Mouse (Mus musculus) intestine, embryonic 15.5 days (tissue): ENCODE results near the gene Nkain2. TPM values are rescaled to one million over a fixed set of nuclear protein-coding genes. Genes with fewer than 3 reads are reported as not detected.

Experiments used
- ATAC-seq: fragments of 200-750 bp; cut with Nextera tagmentation; 2 replicates; pipeline ENCODE4 v1.8.0; 2017; ENCODE audit warnings: moderate TSS enrichment, moderate library complexity
- H3K27ac ChIP-seq: fragments of 300-500 bp; sonication (generic); 2 replicates; pipeline ENCODE4 v1.5.1; 2015; ENCODE audit warnings: mild to moderate bottlenecking, inconsistent platforms
- H3K27me3 ChIP-seq: fragments of 300-500 bp; sonication (generic); replicated peaks from 2 replicates; pipeline ENCODE4 v1.6.1; 2015; ENCODE audit warnings: inconsistent platforms
- H3K36me3 ChIP-seq: fragments of 300-500 bp; sonication (generic); 2 replicates; pipeline ENCODE4 v1.6.1; 2015; ENCODE audit warnings: inconsistent platforms
- H3K4me1 ChIP-seq: fragments of 300-500 bp; sonication (generic); replicated peaks from 2 replicates; pipeline ENCODE4 v1.6.1; 2015; ENCODE audit warnings: inconsistent platforms
- H3K4me2 ChIP-seq: fragments of 300-500 bp; sonication (generic); replicated peaks from 2 replicates; pipeline ENCODE4 v1.6.1; 2015; ENCODE audit warnings: mild to moderate bottlenecking, inconsistent platforms
- H3K4me3 ChIP-seq: fragments of 300-500 bp; sonication (generic); replicated peaks from 2 replicates; pipeline ENCODE4 v1.5.1; 2015; ENCODE audit warnings: inconsistent platforms
- H3K9ac ChIP-seq: fragments of 300-500 bp; sonication (generic); 2 replicates; pipeline ENCODE4 v1.6.1; 2015; ENCODE audit warnings: inconsistent platforms
- H3K9me3 ChIP-seq: fragments of 300-500 bp; sonication (generic); 2 replicates; pipeline ENCODE4 v1.6.1; 2016; ENCODE audit warnings: inconsistent platforms
- WGBS: fragments of 180-500 bp; shearing (Covaris S2); methylation state at CpG from one replicate; pipeline ENCODE4 v1.1.7; 2015; 5-methylcytosine and 5-hydroxymethylcytosine counted together
- polyA plus RNA-seq: library from polyadenylated mRNA; unstranded; fragments of >200 nt; fragmentation: Nextera tagmentation; extraction: Ambion mirVana; gene quantifications from 2 replicates; pipeline ENCODE4 v1.2.1, GENCODE M21; 2015

Gene Nkain2
- 0.64 and 1.1 TPM in 2 replicates for polyA plus RNA-seq

GRCm38 (mm10) chr10:32889652-32890506 lies at the start of gene Nkain2:
Gene Nkain2, minus strand, starts transcription at chr10:32890462.
- H3K27ac ChIP-seq = no peak within 1 kb of the TSS
- no peaks in the 10 kb centered on the region for H3K9me3 ChIP-seq
- no peaks in the 10 kb centered on the region for H3K4me1 ChIP-seq
- H3K36me3 ChIP-seq = no peaks in the 10 kb centered on the region
- ATAC-seq = peak; percentile 84
- H3K4me3 ChIP-seq = peak within 1 kb of the TSS; percentile 70
- H3K9ac ChIP-seq = peak within 1 kb of the TSS; percentile 56
- H3K27me3 ChIP-seq = no peaks in the 10 kb centered on the region
- peak within 1 kb of the TSS; percentile 98 for H3K4me2 ChIP-seq
- whole genome bisulfite sequencing = under 1% methylated on average over 81 of the region's 81 CpGs

- no peak overlapping the region for H3K4me2 ChIP-seq
- no peak overlapping the region for H3K9ac ChIP-seq
- no peaks in the 10 kb centered on the region for H3K36me3 ChIP-seq
- 83% methylated on average over 3 of the region's 3 CpGs for WGBS
- H3K27ac ChIP-seq = no peak overlapping the region
- ATAC-seq = no peak
- H3K4me1 ChIP-seq = no peaks in the 10 kb centered on the region
- H3K27me3 ChIP-seq = no peaks in the 10 kb centered on the region
- no peak overlapping the region for H3K4me3 ChIP-seq
- no peaks in the 10 kb centered on the region for H3K9me3 ChIP-seq
Observed at GRCm38 (mm10) chr10:32939853-32940252, 49.6 kb upstream of the Nkain2 start.

GRCm38 (mm10) chr10:32895093-32895492 lies 4.8 kb upstream of the Nkain2 start:
- no peak for ATAC-seq
- H3K4me2 ChIP-seq = no peak overlapping the region

GRCm38 (mm10) chr10:32890507-32891131 lies 357 bp upstream of the Nkain2 start:
- no peaks in the 10 kb centered on the region for H3K4me1 ChIP-seq
- H3K9me3 ChIP-seq = no peaks in the 10 kb centered on the region
- no peaks in the 10 kb centered on the region for H3K36me3 ChIP-seq
- no peak overlapping the region for H3K9ac ChIP-seq
- no peaks in the 10 kb centered on the region for H3K27me3 ChIP-seq
- peak overlapping the region; percentile 70 for H3K4me3 ChIP-seq
- H3K4me2 ChIP-seq = peak overlapping the region; percentile 98
- H3K27ac ChIP-seq = no peak overlapping the region
- WGBS = 3% methylated on average over 13 of the region's 13 CpGs
- ATAC-seq = peak; percentile 86

More at GRCm38 (mm10) chr10:32895093-32895492, 4.8 kb upstream of the Nkain2 start:
- Histone ChIP-seq H3K9ac (no peak overlapping the region), H3K4me3 (no peak overlapping the region), H3K9me3 (no peaks in the 10 kb centered on the region), H3K4me1 (no peaks in the 10 kb centered on the region), H3K36me3 (no peaks in the 10 kb centered on the region), H3K27me3 (no peaks in the 10 kb centered on the region), H3K27ac (no peak overlapping the region)

DNA sequence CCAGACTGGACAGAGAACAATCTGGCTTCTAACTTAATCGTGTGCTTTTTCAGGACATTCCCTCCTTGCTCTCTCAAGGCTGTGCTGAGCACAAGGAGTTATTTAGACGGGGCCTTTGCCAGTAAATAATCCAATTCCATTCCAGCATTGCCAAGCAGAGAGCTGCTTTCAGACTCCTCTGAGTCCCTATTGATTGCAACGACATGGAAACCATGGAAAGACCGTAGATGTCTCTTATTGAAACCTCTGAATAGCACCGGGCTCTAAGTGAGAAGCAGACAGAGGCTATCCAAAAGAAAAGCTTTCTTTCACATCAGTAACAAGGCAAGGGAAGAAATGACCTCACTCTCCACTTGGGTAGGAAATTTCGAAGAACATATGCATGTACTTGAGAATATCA lies 8.3 kb downstream of the Nkain2 start:
- H3K9me3 ChIP-seq = no peaks in the 10 kb centered on the region
- no peak overlapping the region for H3K4me3 ChIP-seq
- no peaks in the 10 kb centered on the region for H3K27me3 ChIP-seq
- H3K36me3 ChIP-seq = no peaks in the 10 kb centered on the region
- WGBS = 67% methylated on average over 6 of the region's 6 CpGs
- H3K27ac ChIP-seq = no peak overlapping the region
- ATAC-seq = no peak
- H3K4me1 ChIP-seq = no peaks in the 10 kb centered on the region
- H3K9ac ChIP-seq = no peak overlapping the region
- no peak overlapping the region for H3K4me2 ChIP-seq

DNA sequence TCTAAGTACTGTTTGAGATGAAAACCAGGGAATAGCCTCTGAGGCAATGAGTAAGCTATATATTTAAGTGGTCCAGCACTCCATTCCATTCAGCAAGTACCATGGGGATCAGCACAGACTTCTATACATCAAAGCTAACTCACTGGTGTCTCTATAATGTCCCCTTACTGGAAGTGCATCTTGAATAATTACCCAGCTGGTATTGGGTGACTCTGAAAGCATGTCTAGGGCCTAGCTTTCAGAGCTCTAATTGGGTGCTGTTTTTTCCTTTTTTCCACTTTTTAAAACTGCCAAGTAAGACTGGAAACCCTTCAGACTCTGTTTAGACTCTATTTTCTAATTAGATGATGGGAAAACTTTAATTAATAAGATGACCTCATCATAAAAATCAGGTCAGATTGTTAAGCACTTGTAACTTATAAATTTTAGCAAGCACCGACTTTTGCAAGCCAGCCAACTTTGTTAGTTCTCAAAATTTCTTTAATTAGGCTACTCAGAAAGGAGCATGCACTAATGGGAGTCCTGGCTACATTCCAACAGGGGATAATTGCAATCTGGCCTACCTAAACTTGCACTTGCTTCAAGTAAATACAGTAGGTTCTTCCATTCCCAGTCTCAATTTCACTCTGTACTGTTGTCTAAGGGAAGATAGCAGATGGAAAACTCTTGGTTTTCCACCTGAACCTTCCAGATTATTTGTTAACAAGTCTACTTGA lies 19.4 kb downstream of the Nkain2 start:
- H3K4me3 ChIP-seq = no peak overlapping the region
- no peak overlapping the region for H3K27ac ChIP-seq
- no peak overlapping the region for H3K9ac ChIP-seq
- no peak overlapping the region for H3K4me2 ChIP-seq
- no peaks in the 10 kb centered on the region for H3K36me3 ChIP-seq
- H3K9me3 ChIP-seq = no peaks in the 10 kb centered on the region
- no peaks in the 10 kb centered on the region for H3K27me3 ChIP-seq
- no peaks in the 10 kb centered on the region for H3K4me1 ChIP-seq
- 72% methylated on average over 1 of the region's 1 CpGs for WGBS
- ATAC-seq = no peak

DNA sequence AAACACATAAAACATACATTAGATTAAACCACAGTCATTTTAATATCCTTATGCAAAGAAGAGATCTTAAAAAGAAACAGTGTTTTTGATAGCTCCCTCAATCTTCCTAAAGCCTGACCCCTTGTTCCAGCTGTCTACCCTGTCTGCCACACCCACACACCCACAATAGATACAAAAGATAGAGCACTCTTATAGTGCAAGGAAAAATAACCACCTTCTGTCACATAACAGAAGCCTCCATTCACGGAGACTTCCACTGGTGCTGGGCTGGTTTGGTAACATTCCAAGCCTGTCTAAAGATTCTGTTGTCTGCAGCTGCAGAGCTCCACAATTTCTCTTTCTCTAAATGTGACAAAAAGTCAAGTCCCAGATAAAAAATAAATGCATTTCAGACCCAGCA lies 20.7 kb downstream of the Nkain2 start:
- Histone ChIP-seq H3K4me2 (no peak overlapping the region), H3K27me3 (no peaks in the 10 kb centered on the region), H3K9ac (no peak overlapping the region), H3K36me3 (no peaks in the 10 kb centered on the region), H3K4me1 (no peaks in the 10 kb centered on the region), H3K9me3 (no peaks in the 10 kb centered on the region), H3K27ac (no peak overlapping the region), H3K4me3 (no peak overlapping the region)
- no peak for ATAC-seq
- 34% methylated on average over 1 of the region's 1 CpGs for WGBS

- no peak for ATAC-seq
- H3K4me3 ChIP-seq = no peak overlapping the region
- H3K9me3 ChIP-seq = no peaks in the 10 kb centered on the region
- WGBS = 90% methylated on average over 4 of the region's 4 CpGs
- H3K9ac ChIP-seq = no peak overlapping the region
- H3K36me3 ChIP-seq = no peaks in the 10 kb centered on the region
- no peak overlapping the region for H3K4me2 ChIP-seq
- H3K27me3 ChIP-seq = no peaks in the 10 kb centered on the region
- no peak overlapping the region for H3K27ac ChIP-seq
- H3K4me1 ChIP-seq = no peaks in the 10 kb centered on the region
Observed at GRCm38 (mm10) chr10:32815210-32815883, 74.9 kb downstream of the Nkain2 start.

- Histone ChIP-seq H3K27ac (no peak overlapping the region), H3K4me1 (no peaks in the 10 kb centered on the region), H3K36me3 (no peaks in the 10 kb centered on the region), H3K4me2 (no peak overlapping the region), H3K4me3 (no peak overlapping the region), H3K27me3 (no peaks in the 10 kb centered on the region), H3K9ac (no peak overlapping the region), H3K9me3 (no peaks in the 10 kb centered on the region)
- no peak for ATAC-seq
- 68% methylated on average over 2 of the region's 2 CpGs for WGBS
Observed at GRCm38 (mm10) chr10:32796215-32796614, 94.0 kb downstream of the Nkain2 start.

- H3K9me3 ChIP-seq = no peaks in the 10 kb centered on the region
- no peak overlapping the region for H3K9ac ChIP-seq
- H3K4me3 ChIP-seq = no peak overlapping the region
- H3K4me2 ChIP-seq = no peak overlapping the region
- no peaks in the 10 kb centered on the region for H3K4me1 ChIP-seq
- ATAC-seq = no peak
- H3K27ac ChIP-seq = no peak overlapping the region
- no peaks in the 10 kb centered on the region for H3K27me3 ChIP-seq
- H3K36me3 ChIP-seq = no peaks in the 10 kb centered on the region
Observed at GRCm38 (mm10) chr10:32790541-32790940, 99.7 kb downstream of the Nkain2 start.

GRCm38 (mm10) chr10:32782732-32783359 lies 107.4 kb downstream of the Nkain2 start:
- no peak overlapping the region for H3K9ac ChIP-seq
- no peak overlapping the region for H3K4me2 ChIP-seq
- 53% methylated on average over 3 of the region's 3 CpGs for WGBS
- H3K36me3 ChIP-seq = no peaks in the 10 kb centered on the region
- no peak for ATAC-seq
- no peaks in the 10 kb centered on the region for H3K9me3 ChIP-seq
- no peaks in the 10 kb centered on the region for H3K4me1 ChIP-seq
- H3K4me3 ChIP-seq = no peak overlapping the region
- H3K27ac ChIP-seq = no peak overlapping the region
- H3K27me3 ChIP-seq = no peaks in the 10 kb centered on the region

- H3K4me1 ChIP-seq = no peaks in the 10 kb centered on the region
- no peak overlapping the region for H3K4me3 ChIP-seq
- 74% methylated on average over 2 of the region's 2 CpGs for WGBS
- no peaks in the 10 kb centered on the region for H3K36me3 ChIP-seq
- H3K9me3 ChIP-seq = no peaks in the 10 kb centered on the region
- H3K9ac ChIP-seq = no peak overlapping the region
- no peak overlapping the region for H3K4me2 ChIP-seq
- no peaks in the 10 kb centered on the region for H3K27me3 ChIP-seq
- no peak overlapping the region for H3K27ac ChIP-seq
- no peak for ATAC-seq
Observed at GRCm38 (mm10) chr10:32738989-32739388, 151.3 kb downstream of the Nkain2 start.
